In the genomic region with DNA sequence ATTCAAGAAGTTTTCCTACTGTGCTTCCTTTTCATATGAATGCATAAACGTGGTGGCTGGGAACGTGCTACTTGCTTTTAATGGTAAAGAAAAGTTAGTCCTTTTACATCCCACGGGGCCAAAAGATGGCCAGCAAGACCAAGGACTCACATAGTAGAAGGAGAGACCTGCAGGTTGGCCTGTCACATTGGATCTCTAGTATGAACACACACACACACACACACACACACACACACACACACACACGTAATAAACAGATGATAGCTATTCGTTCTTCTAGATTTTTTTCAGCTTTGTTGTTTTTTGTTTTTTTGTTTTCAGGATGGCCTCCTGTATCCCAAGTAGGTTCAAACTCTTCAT, we compare ENCODE assay signal across 8 mouse cellular contexts. TPM values are rescaled to one million over a fixed set of nuclear protein-coding genes. Genes with fewer than 3 reads are reported as not detected.
DNase-seq lines count a peak whose midpoint lies in the region; ATAC-seq and TF ChIP-seq lines count a peak whose summit lies in the region.

No protein-coding gene starts in this region.

- peak; percentile 34 for ATAC-seq in kidney, embryonic 15.5 days (replicated peaks; ENCODE audit: low FRiP score)
- no peak for ATAC-seq in hindbrain, embryonic 15.5 days (ENCODE audit: low FRiP score, low read depth)
- ATAC-seq in midbrain, embryonic 15.5 days (replicated peaks), result peak; percentile 49

- no peaks in the 10 kb centered on the region for H3K9me3 ChIP-seq in kidney, embryonic 15.5 days (replicated peaks)
- H3K9me3 ChIP-seq in hindbrain, embryonic 15.5 days, result no peaks in the 10 kb centered on the region
- no peaks in the 10 kb centered on the region for H3K9me3 ChIP-seq in midbrain, embryonic 15.5 days

- peak overlapping the region; percentile 75 for H3K9ac ChIP-seq in kidney, embryonic 15.5 days
- peak overlapping the region; percentile 91 for H3K9ac ChIP-seq in hindbrain, embryonic 15.5 days
- H3K9ac ChIP-seq in midbrain, embryonic 15.5 days, result peak overlapping the region; percentile 84

- H3K36me3 ChIP-seq in kidney, embryonic 15.5 days, result peaks cover 52% of the 10 kb centered on the region
- H3K36me3 ChIP-seq in hindbrain, embryonic 15.5 days, result peaks cover 42% of the 10 kb centered on the region
- H3K36me3 ChIP-seq in midbrain, embryonic 15.5 days (replicated peaks), result peaks cover 18% of the 10 kb centered on the region

- TF ChIP-seq CTCF in cortical plate, adult 2 months (IDR thresholded peaks at IDR 0.05; ENCODE audit: extremely low read depth, insufficient read depth, low read length), result no peak

- peaks cover 15% of the 10 kb centered on the region for H3K4me1 ChIP-seq in kidney, embryonic 15.5 days
- H3K4me1 ChIP-seq in cortical plate, adult 2 months (ENCODE audit: control insufficient read depth, insufficient read depth, low read length), result peaks cover 6% of the 10 kb centered on the region
- H3K4me1 ChIP-seq in hindbrain, embryonic 15.5 days (replicated peaks), result peaks cover 28% of the 10 kb centered on the region
- peaks cover 22% of the 10 kb centered on the region for H3K4me1 ChIP-seq in midbrain, embryonic 15.5 days

- peak overlapping the region; percentile 73 for H3K4me2 ChIP-seq in kidney, embryonic 15.5 days
- peak overlapping the region; percentile 73 for H3K4me2 ChIP-seq in hindbrain, embryonic 15.5 days
- H3K4me2 ChIP-seq in midbrain, embryonic 15.5 days, result peak overlapping the region; percentile 57

- WGBS in kidney, embryonic 15.5 days, result 45% methylated on average over 5 of the region's 5 CpGs
- WGBS in hindbrain, embryonic 15.5 days, result 42% methylated on average over 5 of the region's 5 CpGs
- 41% methylated on average over 5 of the region's 5 CpGs for WGBS in midbrain, embryonic 15.5 days

- DNase-seq in kidney, adult 8-10 months, result no peak
- DNase-seq in thymus, postnatal 4 days, result no peak
- no peak for DNase-seq in left cerebral cortex, postnatal 10 days (ENCODE audit: extremely low spot score in 1 of 2, low spot score in 2 of 2)
- no peak for DNase-seq in testis, postnatal 10 days (ENCODE audit: low spot score)

- TF ChIP-seq POLR2A in cortical plate, adult 2 months (IDR thresholded peaks at IDR 0.05; ENCODE audit: extremely low read depth, insufficient read depth, low read length), result no peak

- no peaks in the 10 kb centered on the region for H3K27me3 ChIP-seq in kidney, embryonic 15.5 days
- H3K27me3 ChIP-seq in hindbrain, embryonic 15.5 days, result no peaks in the 10 kb centered on the region
- H3K27me3 ChIP-seq in midbrain, embryonic 15.5 days (replicated peaks), result no peaks in the 10 kb centered on the region

- H3K4me3 ChIP-seq in kidney, embryonic 15.5 days (replicated peaks), result peak overlapping the region; percentile 76
- peak overlapping the region; percentile 77 for H3K4me3 ChIP-seq in cortical plate, adult 2 months (ENCODE audit: insufficient read depth, low read length)
- H3K4me3 ChIP-seq in hindbrain, embryonic 15.5 days, result peak overlapping the region; percentile 81
- H3K4me3 ChIP-seq in midbrain, embryonic 15.5 days, result peak overlapping the region; percentile 77

- intact Hi-C loops in left cerebral cortex, postnatal 10 days (cut with DNase I), result loop anchor here (10.0 kb wide), 1 partner anchor 388 kb away; a partner anchor contains a TSS

- H3K27ac ChIP-seq in kidney, embryonic 15.5 days, result peak overlapping the region; percentile 69
- H3K27ac ChIP-seq in cortical plate, adult 2 months (ENCODE audit: insufficient read depth, low read length), result no peak overlapping the region
- peak overlapping the region; percentile 91 for H3K27ac ChIP-seq in hindbrain, embryonic 15.5 days (replicated peaks)
- H3K27ac ChIP-seq in midbrain, embryonic 15.5 days, result peak overlapping the region; percentile 84

RNA-seq across cellular contexts. Expression of a gene that starts 0.4 kb away (rescaled TPM):
- polyA plus RNA-seq in kidney, embryonic 15.5 days (2015; fragmentation: Nextera tagmentation; extraction: Ambion mirVana), result 24.9 and 25.2 TPM in 2 replicates
- polyA plus RNA-seq in cortical plate, adult 2 months (2012; rRNA removed), result 31.4 TPM in 2 replicates
- polyA plus RNA-seq in hindbrain, embryonic 15.5 days (2015; fragmentation: Nextera tagmentation; extraction: Ambion mirVana), result 24.8 and 25.3 TPM in 2 replicates
- 27.2 and 28.4 TPM in 2 replicates for polyA plus RNA-seq in midbrain, embryonic 15.5 days (2015; fragmentation: Nextera tagmentation; extraction: Ambion mirVana)
- 10 to 100 TPM; 21.2 to 21.6 TPM for total RNA-seq in left cerebral cortex, postnatal 10 days (2021)
